Mouse (Mus musculus) cerebellum, adult 2 months (tissue): ENCODE data around the gene Btbd2. TPM values are rescaled to one million over a fixed set of nuclear protein-coding genes. Genes with fewer than 3 reads are reported as not detected.
"Not testable (repeated sequence)": the region's sequence is repeated elsewhere in the genome, so short reads cannot be mapped to it uniquely, and the experiment has no call there.

Experiments
- DNase-seq, 2 experiments: peaks; one replicate each; pipeline ENCODE4 v3.0.0; 2021
- H3K27ac ChIP-seq: fragments of 200-500 bp; 2 replicates; pipeline ENCODE4 v1.5.1; 2012; ENCODE audit warnings: low read length, control low read depth, inconsistent platforms; ENCODE audit not compliant: insufficient read depth
- H3K27me3 ChIP-seq: fragments of 200-500 bp; 2 replicates; pipeline ENCODE4 v1.6.1; 2012; ENCODE audit warnings: inconsistent platforms, mild to moderate bottlenecking, low read length, moderate library complexity; ENCODE audit not compliant: control insufficient read depth, insufficient read depth
- H3K4me1 ChIP-seq: fragments of 200-500 bp; 2 replicates; pipeline ENCODE4 v1.6.1; 2011; ENCODE audit warnings: low read length; ENCODE audit not compliant: control insufficient read depth, insufficient read depth
- H3K4me3 ChIP-seq: fragments of 200-500 bp; replicated peaks from 2 replicates; pipeline ENCODE3; 2011; ENCODE audit warnings: mild to moderate bottlenecking, low read depth, low read length, control low read depth; ENCODE audit not compliant: insufficient read depth
- CTCF ChIP-seq: fragments of 200-500 bp; IDR thresholded peaks from 2 replicates; pipeline ENCODE4 v1.5.1; 2011; ENCODE audit warnings: low read depth, mild to moderate bottlenecking, control low read depth, low read length, moderate library complexity, borderline replicate concordance; ENCODE audit not compliant: insufficient read depth
- POLR2A ChIP-seq: fragments of 200-500 bp; IDR thresholded peaks from 2 replicates; pipeline ENCODE4 v1.6.1; 2011; ENCODE audit warnings: low read length, control low read depth, borderline replicate concordance; ENCODE audit not compliant: insufficient read depth
- WGBS: fragments of 180-500 bp; shearing (Covaris S2); methylation state at CpG from one replicate; pipeline ENCODE4 v1.1.7; 2018; 5-methylcytosine and 5-hydroxymethylcytosine counted together
- polyA plus RNA-seq: library from polyadenylated mRNA; depleted of rRNA; stranded (reverse); fragments of >200 nt; gene quantifications from 2 replicates; pipeline ENCODE4 v1.2.3, GENCODE M21; 2012

The Btbd2 gene
- polyA plus RNA-seq, 1 experiment, result 108 TPM

DNA sequence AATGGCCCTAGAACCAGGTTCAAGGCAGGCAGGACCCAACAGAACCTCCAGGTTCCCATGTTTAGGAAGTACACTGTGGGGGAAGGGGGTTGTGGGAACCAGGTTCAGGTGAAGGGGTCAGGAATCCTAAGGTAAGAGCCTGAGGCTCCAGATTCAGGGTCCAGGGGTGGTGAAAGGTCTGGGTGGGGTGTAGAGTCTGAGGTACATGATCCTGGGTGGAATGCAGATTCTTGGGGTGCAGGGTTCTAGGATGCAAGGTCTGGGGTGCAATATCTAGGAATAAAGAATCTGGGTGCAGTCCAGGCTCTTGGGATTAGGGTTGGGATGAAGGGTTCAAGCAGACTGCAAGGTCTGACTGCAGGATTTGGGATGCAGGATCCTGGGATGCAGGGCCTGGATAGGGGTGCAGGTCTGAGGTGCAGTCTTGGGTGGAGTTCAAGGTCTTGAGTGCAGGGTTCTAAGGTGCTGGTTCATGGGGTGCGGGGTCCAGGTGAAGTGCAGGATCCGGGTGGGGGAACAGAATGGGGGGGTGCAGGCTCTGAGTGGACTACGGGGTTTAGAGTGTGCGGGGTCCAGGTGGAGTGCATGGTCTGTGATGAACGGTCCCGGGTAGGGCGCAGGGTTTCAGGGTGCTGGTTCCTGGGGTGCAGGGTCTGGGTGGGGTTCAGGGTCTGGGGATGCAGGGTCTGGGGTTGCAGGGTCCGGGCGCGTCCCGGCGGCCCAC lies 1.3 kb downstream of the Btbd2 start:
- WGBS, result 2% methylated on average over 12 of the region's 12 CpGs
- Histone ChIP-seq H3K4me3 (peak overlapping the region; percentile 58), H3K4me1 (peaks cover 25% of the 10 kb centered on the region), H3K27me3 (no peaks in the 10 kb centered on the region), H3K27ac (peak overlapping the region; percentile 31; the same call in 1 of the 2 replicates)
- peak in 1 of 2 experiments; percentile 25 for DNase-seq
- TF ChIP-seq CTCF (no peak), POLR2A (no peak)

DNA sequence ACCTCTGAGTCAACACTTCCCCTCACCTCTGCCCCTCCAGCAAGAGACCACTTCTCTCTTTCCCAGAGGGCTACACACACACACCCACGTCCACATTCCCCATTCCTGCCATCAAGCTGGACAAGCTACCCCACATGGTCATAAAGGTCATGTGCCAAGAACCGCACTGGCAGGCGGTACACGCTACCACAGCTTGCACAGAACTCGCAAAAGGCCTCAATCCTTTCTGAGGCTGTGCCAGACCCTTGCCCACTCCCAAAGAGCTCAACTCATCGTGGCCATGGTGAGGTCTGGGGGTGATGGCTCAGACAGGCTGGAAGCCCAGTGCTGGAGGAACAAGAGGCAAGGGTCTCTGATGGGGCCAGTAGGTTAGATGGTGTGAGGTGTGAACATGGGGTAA lies 2.0 kb downstream of the Btbd2 start:
- Histone ChIP-seq H3K27ac (no peak overlapping the region), H3K27me3 (no peaks in the 10 kb centered on the region), H3K4me1 (peaks cover 32% of the 10 kb centered on the region), H3K4me3 (peak overlapping the region; percentile 2)
- WGBS, result 8% methylated on average over 6 of the region's 6 CpGs
- TF ChIP-seq POLR2A, result no peak
- DNase-seq, result no peak

DNA sequence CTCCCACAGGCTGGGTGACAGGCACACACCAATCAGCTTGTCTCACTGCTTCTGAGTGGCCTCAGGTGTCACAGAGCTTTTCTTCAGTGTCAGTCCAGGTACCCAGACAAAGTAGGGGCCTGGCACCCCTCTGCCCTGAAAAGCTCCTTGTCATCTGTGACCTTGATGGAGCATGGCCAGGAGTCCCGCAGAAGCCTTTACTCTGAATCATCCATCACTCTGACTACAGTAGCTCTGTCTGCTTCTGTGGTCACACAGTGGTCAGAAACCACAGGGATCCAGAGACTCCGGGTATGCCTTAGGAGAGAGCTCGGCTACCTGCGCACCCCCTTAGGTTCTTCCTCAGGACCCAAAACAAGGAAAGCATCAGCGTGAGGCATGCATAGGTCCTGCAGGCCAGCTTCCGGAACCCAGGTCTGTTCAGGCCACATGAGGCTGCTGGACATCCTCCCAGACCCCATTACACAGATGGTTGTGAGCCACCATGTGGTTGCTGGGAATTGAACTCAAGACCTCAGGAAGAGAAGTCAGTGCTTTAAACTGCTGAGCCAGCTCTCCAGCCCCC lies 3.6 kb downstream of the Btbd2 start:
- Histone ChIP-seq H3K27ac (0 out of 2 replicates have a peak overlapping the region, but pooled peaks have one; percentile 22), H3K27me3 (no peaks in the 10 kb centered on the region), H3K4me1 (peaks cover 43% of the 10 kb centered on the region), H3K4me3 (no peak overlapping the region)
- DNase-seq, result no peak
- TF ChIP-seq CTCF (no peak), POLR2A (no peak)
- WGBS, result 21% methylated on average over 6 of the region's 6 CpGs

DNA sequence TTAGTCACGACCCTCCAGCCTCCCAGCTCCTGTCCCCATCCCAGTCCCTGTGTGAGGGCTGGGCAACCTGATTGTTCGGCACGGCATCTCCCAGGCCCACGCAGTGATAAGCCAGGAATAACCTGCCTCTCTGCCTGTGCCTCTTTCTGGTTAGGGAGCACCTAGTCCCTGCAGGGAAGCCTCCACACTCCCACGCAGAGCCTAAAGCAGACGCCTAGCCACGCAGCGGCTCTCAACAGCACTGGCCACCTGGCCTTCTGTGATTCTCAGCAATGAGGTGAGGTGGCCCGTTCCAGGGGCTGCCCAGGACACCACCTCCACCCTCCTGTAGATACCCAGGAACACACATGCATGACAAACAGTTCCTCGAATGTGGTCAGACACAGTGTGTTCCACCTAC lies 6.5 kb downstream of the Btbd2 start:
- H3K27ac ChIP-seq, result peak overlapping the region; percentile 8
- no peaks in the 10 kb centered on the region for H3K27me3 ChIP-seq
- peaks cover 43% of the 10 kb centered on the region for H3K4me1 ChIP-seq
- no peak for TF ChIP-seq CTCF
- no peak for TF ChIP-seq POLR2A
- WGBS, result 27% methylated on average over 10 of the region's 10 CpGs
- no peak overlapping the region for H3K4me3 ChIP-seq
- no peak for DNase-seq

DNA sequence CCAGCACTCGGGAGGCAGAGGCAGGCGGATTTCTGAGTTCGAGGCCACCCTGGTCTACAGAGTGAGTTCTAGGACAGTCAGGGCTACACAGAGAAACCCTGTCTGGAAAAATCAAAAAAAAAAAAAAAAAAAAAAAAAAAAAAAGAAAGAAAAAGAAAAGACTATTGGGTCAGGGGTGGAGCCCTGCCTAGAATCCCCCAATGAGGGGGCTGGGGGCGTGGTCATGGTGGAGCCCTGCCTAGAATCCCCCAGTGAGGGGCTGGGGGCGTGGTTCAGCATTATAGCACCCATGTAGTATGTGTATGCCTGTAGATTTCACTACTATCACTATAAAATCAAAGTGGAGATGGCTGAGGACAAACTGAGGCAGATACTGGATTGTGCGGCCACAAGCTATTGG lies 7.0 kb downstream of the Btbd2 start:
- not testable (repeated sequence) for H3K4me3 ChIP-seq, DNase-seq, H3K27me3 ChIP-seq
- peaks cover 38% of the 10 kb centered on the region for H3K4me1 ChIP-seq
- 80% methylated on average over 6 of the region's 6 CpGs for WGBS
- H3K27ac ChIP-seq, result peak overlapping the region; percentile 8

DNA sequence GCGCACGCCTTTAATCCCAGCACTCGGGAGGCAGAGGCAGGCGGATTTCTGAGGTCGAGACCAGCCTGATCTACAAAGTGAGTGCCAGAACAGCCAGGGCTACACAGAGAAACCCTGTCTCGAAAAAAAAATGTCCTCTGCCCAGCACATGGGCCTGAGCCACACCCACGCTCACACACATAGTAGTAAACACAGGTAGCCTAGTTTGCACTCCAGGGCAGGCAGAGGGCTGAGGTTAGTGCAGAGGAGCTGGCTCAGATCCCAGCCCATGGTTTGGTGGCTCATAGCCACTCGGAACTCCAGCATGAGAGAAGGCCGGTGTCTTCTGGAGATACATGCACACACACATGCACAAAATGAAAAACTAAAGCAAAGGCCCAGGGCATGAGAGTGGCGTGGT lies 9.9 kb downstream of the Btbd2 start:
- Histone ChIP-seq H3K4me3 (no peak overlapping the region), H3K4me1 (peaks cover 31% of the 10 kb centered on the region), H3K27ac (no peak overlapping the region), H3K27me3 (no peaks in the 10 kb centered on the region)
- WGBS, result 77% methylated on average over 10 of the region's 10 CpGs
- DNase-seq, result no peak
- TF ChIP-seq POLR2A (no peak), CTCF (no peak)

DNA sequence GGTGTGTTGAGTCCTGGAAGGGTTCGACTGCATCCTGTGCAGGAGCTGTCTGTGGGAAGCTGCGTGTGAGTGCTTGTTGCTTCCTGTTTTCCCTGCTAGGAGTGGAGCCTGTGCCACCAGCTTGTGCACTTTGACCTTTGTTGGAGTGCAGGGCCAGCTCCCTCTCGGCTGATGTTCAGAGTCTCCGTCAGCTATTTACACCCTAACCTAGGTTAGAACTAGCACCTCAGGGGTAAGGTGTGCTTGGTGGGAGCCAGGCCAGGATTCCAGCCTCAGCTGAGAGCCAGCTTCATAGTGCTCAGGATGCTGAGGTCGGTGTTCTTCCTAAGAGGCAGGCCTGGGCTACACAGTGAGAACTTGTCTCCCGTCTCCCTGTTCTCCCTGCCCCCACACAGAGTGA lies 21.5 kb downstream of the Btbd2 start:
- no peak for TF ChIP-seq POLR2A
- no peak for TF ChIP-seq CTCF
- no peaks in the 10 kb centered on the region for H3K27me3 ChIP-seq
- WGBS, result 86% methylated on average over 6 of the region's 6 CpGs
- H3K4me3 ChIP-seq, result no peak overlapping the region
- H3K4me1 ChIP-seq, result peaks cover 13% of the 10 kb centered on the region
- H3K27ac ChIP-seq, result no peak overlapping the region
- DNase-seq, result no peak

DNA sequence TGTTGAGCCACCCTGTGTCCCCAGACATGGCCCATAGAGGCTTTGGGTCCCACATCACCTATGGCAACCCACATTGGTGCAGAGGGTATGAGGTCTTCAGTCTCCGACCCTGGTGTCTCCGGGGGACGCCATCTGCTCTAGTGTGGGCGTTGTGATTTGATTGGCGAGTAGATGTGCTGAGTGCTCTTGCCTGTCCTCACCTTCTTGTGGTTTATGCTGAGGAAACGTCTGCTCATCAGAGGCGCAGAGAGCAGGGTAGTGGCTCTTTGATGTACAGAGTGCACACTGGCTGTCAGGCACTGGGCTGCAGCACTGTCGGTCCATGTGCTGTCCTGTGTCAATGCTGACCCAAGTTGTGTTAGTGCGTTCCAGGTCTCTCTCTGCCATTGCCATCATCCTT lies 27.9 kb downstream of the Btbd2 start:
- no peak overlapping the region for H3K4me3 ChIP-seq
- 14% methylated on average over 9 of the region's 9 CpGs for WGBS
- DNase-seq, result no peak
- TF ChIP-seq POLR2A (no peak), CTCF (no peak)
- no peaks in the 10 kb centered on the region for H3K27me3 ChIP-seq
- H3K4me1 ChIP-seq, result peaks cover 57% of the 10 kb centered on the region
- peak overlapping the region; percentile 13 for H3K27ac ChIP-seq
